Mouse (Mus musculus) hindbrain, postnatal 0 days (tissue): ENCODE measurements at regions not wholly inside any gene's neighbourhood (a gene's known extent, or its start where the extent isn't known, plus 50 kb on each side); places are given as distances from the start of the nearest gene placed in this dataset.

Source experiments
- ATAC-seq: fragments of 200-750 bp; cut with Nextera tagmentation; 2 replicates; pipeline ENCODE4 v1.8.0; 2017; ENCODE audit warnings: mild to moderate bottlenecking, moderate TSS enrichment, moderate library complexity
- DNase-seq: peaks from one replicate; pipeline ENCODE4 v3.0.0-alpha.2; 2015; ENCODE audit warnings: low spot score
- H3K27ac ChIP-seq: fragments of 300-500 bp; sonication (generic); 2 replicates; pipeline ENCODE4 v1.5.1; 2014; ENCODE audit warnings: mild to moderate bottlenecking
- H3K27me3 ChIP-seq: fragments of 300-500 bp; sonication (generic); 2 replicates; pipeline ENCODE4 v1.6.1; 2014; ENCODE audit warnings: low read length, mixed read lengths; ENCODE audit not compliant: insufficient read depth
- H3K36me3 ChIP-seq: fragments of 300-500 bp; sonication (generic); 2 replicates; pipeline ENCODE4 v1.6.1; 2014; ENCODE audit warnings: low read length, mixed read lengths; ENCODE audit not compliant: insufficient read depth
- H3K4me1 ChIP-seq: fragments of 300-500 bp; sonication (generic); 2 replicates; pipeline ENCODE4 v1.6.1; 2014; ENCODE audit warnings: antibody characterized with exemption, low read length, mixed read lengths; ENCODE audit not compliant: insufficient read depth
- H3K4me2 ChIP-seq: fragments of 300-500 bp; sonication (generic); 2 replicates; pipeline ENCODE4 v1.6.1; 2014; ENCODE audit warnings: low read depth, mild to moderate bottlenecking, low read length, moderate library complexity, mixed read lengths
- H3K4me3 ChIP-seq: fragments of 300-500 bp; sonication (generic); 2 replicates; pipeline ENCODE4 v1.5.1; 2014; ENCODE audit warnings: low read length
- H3K9ac ChIP-seq: fragments of 300-500 bp; sonication (generic); replicated peaks from 2 replicates; pipeline ENCODE4 v1.6.1; 2014; ENCODE audit warnings: mild to moderate bottlenecking, low read length, moderate library complexity, mixed read lengths
- H3K9me3 ChIP-seq: fragments of 300-500 bp; sonication (generic); 2 replicates; pipeline ENCODE4 v1.6.1; 2016; ENCODE audit warnings: low read length, mixed read lengths
- CTCF ChIP-seq: IDR thresholded peaks from 2 replicates; pipeline ENCODE4 v1.5.1; 2016; ENCODE audit warnings: antibody characterized with exemption, control low read depth, low read depth
- WGBS: fragments of 180-500 bp; shearing (Covaris S2); extraction: QIAGEN DNeasy Blood & Tissue Kit; methylation state at CpG from one replicate; pipeline ENCODE4 v1.1.7; 2014; 5-methylcytosine and 5-hydroxymethylcytosine counted together

GRCm38 (mm10) chr7:117887288-117887687 is 228.7 kb downstream of the Rps15a start:
- Histone ChIP-seq H3K4me2 (no peak overlapping the region), H3K4me3 (no peak overlapping the region), H3K4me1 (no peaks in the 10 kb centered on the region), H3K27me3 (no peaks in the 10 kb centered on the region), H3K36me3 (no peaks in the 10 kb centered on the region), H3K9me3 (no peaks in the 10 kb centered on the region), H3K9ac (no peak overlapping the region), H3K27ac (no peak overlapping the region)
- ATAC-seq (no peak), DNase-seq (no peak)
- WGBS = 65% methylated on average over 6 of the region's 6 CpGs
- no peak for TF ChIP-seq CTCF

- Histone ChIP-seq H3K4me1 (no peaks in the 10 kb centered on the region), H3K9ac (no peak overlapping the region), H3K4me3 (no peak overlapping the region), H3K27me3 (no peaks in the 10 kb centered on the region), H3K36me3 (no peaks in the 10 kb centered on the region), H3K4me2 (no peak overlapping the region), H3K9me3 (no peaks in the 10 kb centered on the region), H3K27ac (no peak overlapping the region)
- 6% methylated on average over 13 of the region's 13 CpGs for WGBS
- DNase-seq (peak; percentile 94), ATAC-seq (peak; percentile 62; the same call in 1 of the 2 replicates)
- TF ChIP-seq CTCF = peak; percentile 85
Measured at GRCm38 (mm10) chr7:117882803-117883202, 233.2 kb downstream of the Rps15a start.

GRCm38 (mm10) chr7:117878903-117879302 is 237.1 kb downstream of the Rps15a start:
- ATAC-seq = no peak
- Histone ChIP-seq H3K4me1 (no peaks in the 10 kb centered on the region), H3K9ac (no peak overlapping the region), H3K9me3 (no peaks in the 10 kb centered on the region), H3K4me3 (no peak overlapping the region), H3K36me3 (no peaks in the 10 kb centered on the region), H3K27me3 (no peaks in the 10 kb centered on the region), H3K27ac (no peak overlapping the region), H3K4me2 (no peak overlapping the region)
- 57% methylated on average over 7 of the region's 7 CpGs for WGBS
- TF ChIP-seq CTCF = no peak
- DNase-seq = no peak

- Histone ChIP-seq H3K27me3 (no peaks in the 10 kb centered on the region), H3K4me3 (no peak overlapping the region), H3K27ac (no peak overlapping the region), H3K4me2 (no peak overlapping the region), H3K36me3 (no peaks in the 10 kb centered on the region), H3K4me1 (no peaks in the 10 kb centered on the region), H3K9me3 (no peaks in the 10 kb centered on the region), H3K9ac (no peak overlapping the region)
- ATAC-seq (no peak), DNase-seq (peak; percentile 59)
- WGBS = 31% methylated on average over 2 of the region's 2 CpGs
- TF ChIP-seq CTCF = no peak
Measured at GRCm38 (mm10) chr7:117875241-117875640, 240.7 kb downstream of the Rps15a start.

GRCm38 (mm10) chr7:117859419-117859818 is 256.6 kb downstream of the Rps15a start:
- Histone ChIP-seq H3K4me2 (no peak overlapping the region), H3K27ac (no peak overlapping the region), H3K27me3 (no peaks in the 10 kb centered on the region), H3K4me1 (peaks cover 5% of the 10 kb centered on the region), H3K4me3 (no peak overlapping the region), H3K36me3 (no peaks in the 10 kb centered on the region), H3K9me3 (no peaks in the 10 kb centered on the region), H3K9ac (no peak overlapping the region)
- 46% methylated on average over 6 of the region's 6 CpGs for WGBS
- DNase-seq (no peak), ATAC-seq (no peak)
- no peak for TF ChIP-seq CTCF

- no peak for TF ChIP-seq CTCF
- Histone ChIP-seq H3K4me3 (no peak overlapping the region), H3K9ac (no peak overlapping the region), H3K4me2 (no peak overlapping the region), H3K27ac (no peak overlapping the region), H3K27me3 (no peaks in the 10 kb centered on the region), H3K4me1 (peaks cover 5% of the 10 kb centered on the region), H3K9me3 (no peaks in the 10 kb centered on the region), H3K36me3 (no peaks in the 10 kb centered on the region)
- 92% methylated on average over 5 of the region's 5 CpGs for WGBS
- DNase-seq = no peak
- ATAC-seq = no peak
Measured at GRCm38 (mm10) chr7:117855955-117856354, 260.0 kb downstream of the Rps15a start.

- peak; percentile 13 for DNase-seq
- no peak overlapping the region for H3K9ac ChIP-seq
- no peaks in the 10 kb centered on the region for H3K36me3 ChIP-seq
- no peaks in the 10 kb centered on the region for H3K27me3 ChIP-seq
- WGBS = 67% methylated on average over 4 of the region's 4 CpGs
- TF ChIP-seq CTCF = no peak
- no peak overlapping the region for H3K4me2 ChIP-seq
- ATAC-seq = no peak; the same call in 1 of the 2 replicates
- peaks cover 5% of the 10 kb centered on the region for H3K4me1 ChIP-seq
- H3K4me3 ChIP-seq = no peak overlapping the region
- no peak overlapping the region for H3K27ac ChIP-seq
- no peaks in the 10 kb centered on the region for H3K9me3 ChIP-seq
Measured at GRCm38 (mm10) chr7:117853716-117854115, 262.3 kb downstream of the Rps15a start.
